Mouse (Mus musculus): Measurements from ENCODE around the gene Rab4b.

The Rab4b gene

DNA sequence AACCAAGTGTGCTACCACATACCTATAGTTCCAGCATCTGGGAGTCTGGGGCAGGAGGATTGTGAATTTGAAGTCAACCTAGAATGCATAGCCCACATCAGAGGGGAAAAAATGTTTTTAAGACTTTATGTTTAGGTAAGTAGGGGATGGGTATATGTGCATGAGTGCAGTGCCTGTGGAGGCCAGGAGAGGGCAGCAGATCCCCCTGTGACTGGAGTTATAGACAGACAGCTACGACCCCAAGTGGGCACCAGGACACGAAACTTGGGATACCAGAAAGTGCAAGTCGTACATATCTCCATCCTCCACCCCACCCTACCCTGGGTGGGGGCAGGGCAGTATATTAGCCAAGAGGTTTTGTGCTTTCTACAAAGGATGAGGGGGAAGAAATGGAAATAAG lies 6.3 kb upstream of the Rab4b start:
- DNase-seq (ENCODE audit: low spot score), result peak; percentile 36

GRCm38 (mm10) chr7:27182498-27182897 lies 3.8 kb upstream of the Rab4b start:
- DNase-seq (ENCODE audit: low spot score), result no peak

GRCm38 (mm10) chr7:27180837-27181695 lies 2.4 kb upstream of the Rab4b start, which contains the start of the genes Gm21983 and Mia:
TSS of gene Gm21983 (minus strand) at chr7:27181086.
TSS of gene Mia (minus strand) at chr7:27181157.
- no peak for DNase-seq (ENCODE audit: low spot score)

GRCm38 (mm10) chr7:27180036-27180435 lies 1.3 kb upstream of the Rab4b start:
- DNase-seq (ENCODE audit: low spot score), result no peak

DNA sequence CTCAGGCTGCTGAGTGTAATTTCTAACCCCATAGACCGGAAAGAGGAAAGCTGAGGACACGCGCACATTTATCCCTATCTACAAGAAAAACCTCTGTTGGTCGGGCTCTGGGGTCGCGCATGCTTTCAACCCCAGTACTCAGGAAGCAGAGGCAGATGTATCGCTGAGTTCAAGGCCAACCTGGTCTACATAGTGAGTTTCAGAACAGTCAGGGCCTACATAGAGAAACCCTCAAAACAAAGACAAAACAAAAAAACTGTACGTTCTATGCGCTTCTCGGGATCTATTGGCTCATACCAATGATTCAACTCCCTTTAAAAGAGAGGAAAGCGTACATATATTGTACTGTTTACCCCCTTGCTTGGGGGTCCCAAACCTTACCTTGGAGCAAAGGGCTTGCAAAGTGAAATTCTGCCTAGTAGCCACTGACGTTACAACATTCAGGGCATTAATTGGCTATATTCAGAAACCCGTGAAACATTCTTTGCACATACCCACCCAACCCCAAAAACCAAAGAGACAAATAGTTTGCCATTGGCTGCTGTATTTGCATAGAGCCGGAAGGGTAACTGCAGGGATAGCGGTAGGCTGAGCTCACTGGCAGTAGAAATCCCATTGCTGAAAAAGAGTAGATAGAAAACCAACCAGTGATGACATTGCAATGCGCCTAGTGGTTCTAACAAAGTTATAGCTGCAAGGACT lies 672 bp upstream of the Rab4b start:
- DNase-seq (ENCODE audit: low spot score), result no peak

DNA sequence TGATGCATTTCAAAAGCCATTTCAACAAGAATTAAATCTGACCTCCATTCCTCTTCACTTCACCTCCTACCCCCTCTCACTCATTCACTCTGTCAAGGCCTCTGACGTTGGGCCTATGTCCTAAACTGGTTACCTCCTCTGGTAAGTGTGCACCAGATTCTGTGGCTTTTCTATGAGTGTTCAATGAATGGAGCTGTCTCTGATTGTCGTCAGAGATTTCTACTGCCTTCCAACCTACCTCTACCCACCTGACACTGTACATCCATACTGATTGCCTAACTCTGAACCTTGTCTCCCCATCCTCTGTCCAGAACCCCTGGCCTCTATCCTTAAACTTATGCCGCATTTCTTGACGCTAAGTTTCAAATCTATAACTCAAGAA lies 763 bp downstream of the Rab4b start:
- no peak for DNase-seq (ENCODE audit: low spot score)

DNA sequence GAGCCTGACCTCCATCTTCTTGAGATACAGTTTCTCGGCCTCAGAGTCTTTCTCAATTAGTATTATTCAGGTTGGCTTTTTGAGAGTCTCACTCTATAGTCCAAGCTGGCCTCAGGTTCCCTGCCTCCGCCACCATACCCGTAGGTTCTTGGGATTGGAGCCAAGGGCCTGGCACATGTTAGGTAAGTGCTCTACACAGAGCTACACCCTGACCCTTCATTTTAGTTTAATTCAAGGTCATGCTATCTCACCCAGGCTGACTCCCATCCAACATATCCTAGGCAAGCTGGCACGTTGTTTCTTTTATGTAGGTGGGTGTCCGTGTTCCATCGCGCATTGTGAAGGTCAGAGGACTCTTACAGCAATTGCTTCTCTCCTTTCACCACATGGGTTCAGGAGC lies 3.8 kb downstream of the Rab4b start:
- no peak for DNase-seq (ENCODE audit: low spot score)

GRCm38 (mm10) chr7:27174496-27174895 lies 4.2 kb downstream of the Rab4b start:
- DNase-seq (ENCODE audit: low spot score), result no peak

GRCm38 (mm10) chr7:27170981-27171380 lies 7.7 kb downstream of the Rab4b start:
- no peak for DNase-seq (ENCODE audit: low spot score)

GRCm38 (mm10) chr7:27168371-27168770 lies 10.3 kb downstream of the Rab4b start:
- DNase-seq (ENCODE audit: low spot score), result no peak

DNA sequence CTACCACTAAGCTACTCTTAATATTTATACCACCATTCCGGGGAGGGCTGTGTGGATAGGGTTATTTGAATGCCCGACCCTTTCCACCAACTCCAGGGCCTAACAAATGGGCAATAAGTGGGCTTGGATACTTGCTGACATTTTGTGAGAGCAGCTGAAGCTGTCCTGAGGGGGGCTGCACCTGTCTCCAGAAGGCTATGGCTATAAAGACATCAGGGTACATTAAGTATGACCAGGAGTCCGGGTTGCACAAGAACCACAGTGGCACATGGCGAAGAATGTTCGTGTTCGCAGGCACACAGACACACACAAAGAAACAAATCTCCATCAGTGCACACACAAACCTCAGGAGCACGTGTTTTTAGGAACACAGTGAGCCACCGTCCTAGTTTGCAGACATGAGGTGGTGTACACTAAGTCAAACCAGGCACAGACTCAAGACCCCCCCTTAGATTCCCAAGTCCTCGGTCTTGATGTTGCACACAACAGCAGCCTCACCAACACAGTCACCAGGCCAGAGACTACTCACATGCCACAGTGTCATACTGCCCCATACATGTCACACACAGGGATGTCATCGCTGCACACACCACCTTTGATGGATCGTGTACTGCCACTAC lies 11.1 kb downstream of the Rab4b start:
- no peak for DNase-seq (ENCODE audit: low spot score)

DNA sequence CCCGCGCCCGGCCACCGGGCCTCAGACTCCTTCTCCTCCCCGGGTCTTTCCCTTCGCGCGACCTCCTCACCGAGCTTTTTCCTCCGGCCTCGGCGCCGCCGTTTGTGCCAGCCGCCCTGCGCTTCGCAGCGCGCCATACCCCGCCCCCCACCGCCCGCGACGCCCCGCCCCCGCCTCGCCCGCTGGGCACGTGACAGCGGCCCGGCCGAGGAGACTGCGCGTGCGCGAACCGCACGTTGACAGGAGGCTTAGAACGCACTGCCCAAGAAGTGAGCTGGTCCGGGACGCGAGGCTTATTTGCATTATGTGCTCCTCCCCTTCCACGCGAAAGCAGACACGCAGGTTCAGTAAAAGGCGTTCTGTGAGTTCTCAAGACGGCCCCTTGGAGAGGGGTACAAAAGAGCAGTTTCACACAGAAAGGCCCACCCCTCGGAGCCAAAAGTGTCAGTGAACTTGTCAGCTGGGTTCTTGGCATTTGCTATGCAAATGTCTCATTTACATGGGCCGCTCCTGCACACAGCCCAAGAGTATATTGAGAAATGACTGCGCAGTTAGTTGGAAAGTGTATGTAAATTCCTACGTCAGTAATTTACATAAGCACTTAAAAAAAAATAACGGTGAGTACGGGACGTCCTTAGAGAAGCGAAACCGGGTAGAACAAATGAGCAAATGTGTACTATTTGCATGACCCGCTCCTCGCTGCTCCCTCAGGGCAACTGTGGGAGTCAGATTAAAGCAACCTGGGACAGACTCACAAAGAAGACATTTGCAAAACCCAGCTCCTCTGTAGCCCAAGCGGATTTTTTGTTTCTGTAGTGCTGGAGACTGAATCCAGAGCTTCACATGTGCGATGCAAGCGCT lies 11.9 kb downstream of the Rab4b start, which contains the start of gene Egln2:
Egln2 (minus strand) TSS at position 189 of the 861 bp plus-strand sequence.
- DNase-seq (ENCODE audit: low spot score), result peak; percentile 93

GRCm38 (mm10) chr7:27166229-27166613 lies 12.5 kb downstream of the Rab4b start:
- peak; percentile 67 for DNase-seq (ENCODE audit: low spot score)

GRCm38 (mm10) chr7:27165696-27166095 lies 13.0 kb downstream of the Rab4b start:
- no peak for DNase-seq (ENCODE audit: low spot score)

- DNase-seq (ENCODE audit: low spot score), result no peak
Observed at GRCm38 (mm10) chr7:27165007-27165655, 13.6 kb downstream of the Rab4b start.

DNA sequence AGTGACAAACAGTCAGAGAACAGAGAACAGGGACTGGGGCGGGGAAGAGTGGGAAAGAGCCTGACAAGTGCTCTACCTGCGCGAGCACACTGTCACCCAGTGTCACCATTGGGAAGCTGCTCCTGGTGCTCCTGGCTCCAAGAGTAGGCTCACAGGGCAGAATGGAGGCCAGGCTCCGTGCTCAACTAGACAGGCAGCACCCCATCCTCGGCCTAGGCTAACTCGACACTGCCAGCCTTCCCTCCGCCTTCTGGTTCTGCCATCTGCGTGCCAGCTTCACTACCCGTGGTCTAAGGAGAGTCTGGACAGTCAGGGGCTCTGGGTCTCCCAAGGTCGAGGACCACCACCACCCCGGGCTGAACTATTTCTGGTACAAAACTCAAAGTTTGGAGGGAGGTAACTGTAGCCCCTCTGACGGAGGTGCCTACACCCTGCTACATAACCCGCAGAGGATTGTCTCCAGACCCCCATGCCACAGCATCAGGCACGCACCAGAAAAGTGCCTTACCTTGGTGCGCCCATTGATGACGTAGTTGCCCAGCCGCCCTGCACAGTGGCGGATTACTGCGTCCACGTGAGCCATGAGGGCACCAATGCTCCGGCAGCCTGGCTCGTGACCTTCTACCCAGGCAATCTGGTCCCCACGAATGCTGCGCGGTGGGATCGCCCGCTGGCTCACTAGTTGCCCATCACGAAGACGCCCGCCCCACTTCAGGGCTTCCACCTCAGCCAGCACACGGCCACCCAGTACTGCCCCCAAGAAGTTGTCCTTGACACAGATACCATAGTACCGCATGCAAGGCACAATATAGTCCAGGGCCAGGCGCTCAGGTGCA lies 14.4 kb downstream of the Rab4b start:
- no peak for DNase-seq (ENCODE audit: low spot score)

DNA sequence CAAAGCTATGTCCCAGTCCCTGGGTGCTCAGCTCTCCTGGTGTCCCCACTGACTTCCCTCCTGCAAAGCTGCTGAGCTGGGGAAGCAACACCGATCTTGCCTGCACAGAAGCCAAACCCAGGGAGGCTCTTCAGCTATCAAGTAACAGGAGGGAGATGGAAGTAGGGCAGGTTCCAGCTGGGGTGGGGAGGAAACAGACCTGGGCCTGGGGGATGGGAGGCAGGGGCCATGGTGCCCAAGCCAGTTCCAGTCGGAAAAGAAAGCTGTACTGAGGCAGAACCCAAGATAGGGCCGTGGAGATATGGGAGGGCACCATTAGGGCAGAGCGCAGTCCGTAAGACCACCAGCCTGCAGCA lies 15.3 kb downstream of the Rab4b start:
- DNase-seq (ENCODE audit: low spot score), result no peak

DNA sequence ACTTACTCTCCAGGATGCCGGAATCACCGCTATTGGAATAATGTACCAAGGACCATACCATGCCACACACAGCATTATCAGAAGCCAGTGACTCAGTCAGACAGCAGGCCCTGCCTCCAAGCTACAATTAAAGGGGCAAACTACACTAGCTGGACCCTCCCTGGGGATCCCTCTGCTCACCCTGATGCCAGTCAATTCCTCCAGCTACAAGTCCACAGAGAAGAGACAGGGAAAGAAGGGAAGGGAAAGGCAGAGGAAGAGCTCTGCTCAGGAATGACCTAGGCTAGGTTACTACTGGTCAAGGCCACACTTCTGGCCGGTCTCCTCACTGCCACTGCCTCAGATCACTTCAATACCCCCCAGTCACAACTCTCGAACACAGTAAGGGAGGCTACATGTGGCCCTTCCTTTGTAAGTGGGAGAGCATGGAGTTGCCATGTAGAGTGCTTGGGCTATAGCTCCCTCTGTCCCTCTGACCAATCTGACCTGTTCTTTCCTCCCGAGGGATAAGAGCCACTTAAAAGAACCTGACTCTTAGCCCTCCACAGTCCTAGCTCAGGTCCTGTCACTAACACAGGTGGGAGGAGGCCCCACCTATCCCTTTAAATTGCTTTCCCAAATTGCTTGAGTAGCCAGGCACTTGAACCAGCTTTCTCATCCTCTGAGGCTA lies 15.8 kb downstream of the Rab4b start:
- no peak for DNase-seq (ENCODE audit: low spot score)

DNA sequence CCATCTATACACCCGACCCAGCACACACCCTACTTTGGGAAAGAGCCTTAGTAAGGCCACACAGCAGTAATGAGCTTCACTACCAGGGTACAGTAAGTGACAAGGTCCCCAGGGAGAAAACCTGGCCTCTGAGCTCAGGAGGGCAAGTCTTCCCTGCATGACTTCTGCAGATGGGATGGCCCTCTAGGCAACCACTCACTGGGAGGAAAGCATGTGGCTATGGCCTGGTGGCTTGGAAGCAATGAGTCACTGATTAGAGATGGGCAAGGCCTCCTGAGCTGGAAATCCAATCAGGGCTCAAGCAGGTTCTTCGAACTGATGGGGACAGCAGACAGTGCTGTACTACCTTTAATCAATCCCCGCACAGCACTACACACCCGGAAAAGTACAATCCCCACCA lies 17.0 kb downstream of the Rab4b start:
- no peak for DNase-seq (ENCODE audit: low spot score)

DNA sequence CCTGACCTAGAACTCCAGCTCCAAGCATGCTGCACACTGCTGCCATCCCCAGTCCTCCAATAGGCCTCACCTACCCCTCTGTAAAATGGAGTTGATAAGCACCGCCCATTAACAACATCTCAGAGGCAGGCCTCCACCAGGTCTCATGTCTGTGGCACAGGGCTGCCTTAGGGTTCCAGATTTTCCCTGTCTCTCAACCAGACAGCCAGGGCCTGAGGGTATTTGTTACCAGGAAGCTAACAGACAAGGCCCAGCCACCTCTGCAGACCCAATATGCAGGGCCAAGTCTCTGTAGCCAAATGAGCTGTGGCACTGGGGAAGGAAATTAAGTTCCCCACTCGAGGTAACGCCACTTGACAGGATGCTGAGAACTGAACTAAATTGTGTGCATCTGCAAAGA lies 17.8 kb downstream of the Rab4b start:
- DNase-seq (ENCODE audit: low spot score), result no peak

Measured in c-Kit-positive CD71-positive TER-119-positive erythroid progenitor cells, embryonic 14.5 days (primary cell).